Mouse (Mus musculus): ENCODE data around the gene Pnliprp2.

GRCm38 (mm10) chr19:58776461-58776860, 16.9 kb downstream of the Pnliprp2 start:
- TF ChIP-seq CTCF (IDR thresholded peaks at IDR 0.05; ENCODE audit: low read depth, low read length), result no peak
- no peak for TF ChIP-seq EP300 (IDR thresholded peaks at IDR 0.05; ENCODE audit: insufficient read depth, low read depth, low read length)
- TF ChIP-seq POLR2A (IDR thresholded peaks at IDR 0.05; ENCODE audit: insufficient read depth, low read length), result no peak
